Mouse (Mus musculus): ENCODE results near the gene Fam216b.

Gene Fam216b

GRCm38 (mm10) chr14:78043079-78043478 is 45.7 kb downstream of the Fam216b start:
- DNase-seq (ENCODE audit: low spot score): peak; percentile 39

- DNase-seq (ENCODE audit: low spot score): no peak
Observed at GRCm38 (mm10) chr14:78041886-78042526, 46.8 kb downstream of the Fam216b start.

GRCm38 (mm10) chr14:78040643-78041042 is 48.2 kb downstream of the Fam216b start:
- no peak for DNase-seq (ENCODE audit: low spot score)

GRCm38 (mm10) chr14:78038876-78039275 is 49.9 kb downstream of the Fam216b start:
- no peak for DNase-seq (ENCODE audit: low spot score)

Measured in MN1 (cell line).